Mouse (Mus musculus): ENCODE data around the gene Cyp2c67. TPM values are rescaled to one million over a fixed set of nuclear protein-coding genes. Genes with fewer than 3 reads are reported as not detected.

Cyp2c67 gene
- not detected in 2 replicates for polyA plus RNA-seq (2015; fragmentation: Nextera tagmentation; extraction: Ambion mirVana)

GRCm38 (mm10) chr19:39648938-39649337 lies at the start of gene Cyp2c67:
Gene Cyp2c67 (minus strand): TSS chr19:39649051.

Other genes starting within 250 kb of the Cyp2c67 start
- not detected in 2 replicates for gene Cyp2c38, start 186.0 kb downstream of the Cyp2c67 start, polyA plus RNA-seq (2015; fragmentation: Nextera tagmentation; extraction: Ambion mirVana)
- not detected in 2 replicates for gene Cyp2c39, start 138.2 kb downstream of the Cyp2c67 start, polyA plus RNA-seq (2015; fragmentation: Nextera tagmentation; extraction: Ambion mirVana)
- gene Cyp2c68, start 92.0 kb upstream of the Cyp2c67 start, polyA plus RNA-seq (2015; fragmentation: Nextera tagmentation; extraction: Ambion mirVana), result 0.07 TPM in 1 of 2 replicates, not detected in the other
- 0.13 TPM in 1 of 2 replicates, not detected in the other for gene Cyp2c40, start 163.8 kb upstream of the Cyp2c67 start, polyA plus RNA-seq (2015; fragmentation: Nextera tagmentation; extraction: Ambion mirVana)
- 0.16 TPM in 1 of 2 replicates, not detected in the other for gene Cyp2c69, start 237.7 kb upstream of the Cyp2c67 start, polyA plus RNA-seq (2015; fragmentation: Nextera tagmentation; extraction: Ambion mirVana)

All from spleen, postnatal 0 days (tissue).